Mouse (Mus musculus) ovary, postnatal 14 days (tissue): Measurements from ENCODE around the gene Anapc11.
"Not testable (repeated sequence)": the region's sequence is repeated elsewhere in the genome, so short reads cannot be mapped to it uniquely, and the experiment has no call there.

Experiments
- DNase-seq: peaks from one replicate; pipeline ENCODE4 v3.0.0; 2022; ENCODE audit warnings: low spot score

Anapc11 gene

GRCm38 (mm10) chr11:120575046-120575445, 23.2 kb upstream of the Anapc11 start:
- DNase-seq, result no peak

- DNase-seq, result no peak
Observed at GRCm38 (mm10) chr11:120575940-120576339, 22.3 kb upstream of the Anapc11 start.

DNA sequence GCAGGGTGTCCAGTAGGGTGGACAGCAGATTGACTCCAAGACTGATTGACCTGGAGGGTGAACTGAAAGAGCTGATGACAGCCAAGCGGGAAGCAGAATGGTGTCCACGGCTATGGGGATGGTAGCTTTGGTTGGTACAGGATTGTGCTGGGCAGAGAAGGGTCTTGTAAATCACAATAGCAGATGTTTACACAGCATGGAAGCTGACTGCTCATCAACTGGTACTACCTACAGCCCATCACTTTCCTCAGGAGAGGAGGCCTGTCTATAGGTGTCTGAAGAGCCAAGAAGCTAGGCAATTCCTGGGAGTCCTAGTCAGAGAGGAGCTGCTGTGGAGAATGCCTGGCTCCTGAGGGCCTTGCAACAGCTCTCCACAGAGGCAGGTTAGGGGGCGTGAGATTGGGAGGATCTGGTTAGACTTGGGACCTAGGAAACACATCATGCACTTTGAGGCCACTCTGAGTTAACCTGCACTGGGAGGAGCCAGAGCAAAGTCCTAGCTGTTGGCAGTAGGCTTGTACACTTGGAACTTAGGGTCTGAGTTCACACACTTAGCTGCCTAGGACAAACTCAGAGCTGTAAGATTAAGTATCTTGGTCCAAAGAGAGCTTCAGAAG, 21.7 kb upstream of the Anapc11 start:
- no peak for DNase-seq

GRCm38 (mm10) chr11:120577211-120578023, 20.8 kb upstream of the Anapc11 start:
- DNase-seq, result no peak

DNA sequence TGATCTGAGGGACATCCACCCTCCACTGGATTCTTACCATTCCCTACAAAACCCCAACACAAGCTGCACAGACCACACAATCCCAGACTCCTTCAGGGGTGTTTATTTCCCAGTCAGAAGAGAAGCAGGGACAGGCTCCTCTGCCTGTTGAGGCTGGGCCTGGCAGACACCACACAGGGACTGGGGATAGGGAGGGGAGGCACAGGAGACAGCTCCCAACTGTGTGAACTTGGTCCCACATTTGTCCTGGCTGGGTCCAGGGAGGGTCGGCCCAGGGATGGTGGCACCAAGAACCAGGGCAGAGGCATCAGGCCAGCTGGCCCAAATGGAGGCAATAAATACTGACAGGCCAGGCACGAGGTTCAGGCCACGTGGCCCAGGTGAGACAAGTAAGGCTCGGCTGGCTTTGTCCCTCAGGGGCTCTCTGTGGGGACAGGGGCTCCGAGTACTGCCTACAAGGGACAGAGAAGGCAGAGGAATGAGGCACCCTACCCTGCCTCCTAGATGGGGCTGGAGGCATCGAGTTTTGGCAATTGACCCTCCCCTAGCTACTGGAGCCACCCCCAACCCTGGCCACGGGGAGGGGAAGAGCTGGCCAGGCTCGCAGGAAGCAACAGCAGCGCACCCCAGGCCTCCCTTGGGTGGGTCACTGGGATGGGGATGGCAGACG, 20.1 kb upstream of the Anapc11 start:
- no peak for DNase-seq

- DNase-seq, result no peak
Observed at GRCm38 (mm10) chr11:120578694-120579243, 19.5 kb upstream of the Anapc11 start.

DNA sequence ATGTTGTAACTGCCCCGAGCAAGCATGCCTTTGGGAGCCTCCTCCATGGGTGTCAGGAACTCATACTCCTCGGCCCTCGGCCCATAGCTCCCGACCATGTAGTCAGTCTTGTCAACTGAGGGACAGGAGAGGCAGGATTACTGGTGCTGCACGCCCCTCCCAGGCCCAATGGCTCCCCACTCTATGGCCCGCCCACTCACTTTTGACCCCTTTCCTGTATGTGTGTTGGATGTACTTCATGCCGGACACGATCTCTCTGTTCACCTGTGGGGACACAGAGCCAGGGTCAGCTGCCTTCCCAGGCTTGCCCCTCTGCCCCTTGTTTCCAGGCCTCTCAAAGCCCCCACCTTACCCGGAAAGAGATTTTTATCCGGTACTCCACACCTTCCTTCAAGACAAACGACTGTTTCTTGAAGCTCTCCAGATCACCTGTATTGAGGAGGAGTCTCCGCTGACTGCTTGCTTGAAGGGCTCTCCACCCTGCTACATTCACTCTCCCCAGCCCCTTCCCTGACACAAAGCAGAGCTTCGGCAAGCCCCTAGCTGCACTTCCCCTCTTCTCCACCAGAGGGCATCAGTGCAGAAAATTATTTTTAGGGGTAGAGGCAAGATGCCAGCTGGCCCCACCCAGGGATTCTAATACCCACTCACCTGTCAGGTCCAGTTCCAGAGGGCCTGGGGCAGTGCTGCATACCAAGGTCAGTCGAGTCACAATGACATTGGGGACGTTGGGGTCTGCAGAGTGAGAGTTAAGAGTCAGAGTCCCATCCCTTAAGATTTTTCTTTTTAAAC, 18.7 kb upstream of the Anapc11 start:
- peak; percentile 63 for DNase-seq

- no peak for DNase-seq
Observed at GRCm38 (mm10) chr11:120580190-120580589, 18.0 kb upstream of the Anapc11 start.

- no peak for DNase-seq
Observed at GRCm38 (mm10) chr11:120580871-120581331, 17.3 kb upstream of the Anapc11 start.

DNA sequence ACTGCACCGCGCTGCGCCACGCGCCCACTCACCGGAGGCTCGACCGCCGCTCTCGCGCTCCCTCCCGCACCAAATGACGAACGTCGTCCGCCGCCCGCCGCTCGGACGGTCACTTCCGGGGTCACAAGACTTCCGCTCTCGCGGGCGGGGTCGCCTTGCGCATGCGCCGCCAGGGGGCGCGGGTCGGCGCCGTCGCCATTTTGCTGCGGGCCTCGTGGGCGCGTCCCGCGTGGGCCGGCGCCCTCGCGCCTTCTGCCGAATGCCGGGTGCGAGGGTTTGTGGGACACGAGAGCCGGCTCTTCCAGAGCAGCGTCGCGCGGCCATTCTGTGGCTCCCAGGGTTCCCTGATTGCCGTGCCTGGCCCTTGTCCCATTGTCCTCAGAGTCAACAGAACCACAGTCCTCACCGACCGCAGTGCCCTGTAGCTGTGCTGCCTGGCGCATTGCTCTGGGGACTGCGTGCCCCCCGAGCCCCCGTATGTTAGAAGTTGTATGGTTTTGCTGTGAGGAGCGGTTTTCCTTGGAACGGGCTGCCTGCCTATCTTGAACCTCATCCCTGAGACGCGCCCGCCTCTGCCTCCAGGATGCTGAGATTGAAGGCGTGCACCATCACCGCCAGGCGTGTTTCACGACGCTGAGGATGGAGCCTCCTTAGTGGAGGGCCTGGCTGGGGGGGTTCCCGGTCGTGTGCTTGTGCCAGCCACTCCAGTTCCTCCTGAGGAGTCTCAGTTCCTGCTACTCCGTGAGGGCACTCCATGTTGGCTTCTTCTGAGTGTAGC, 16.5 kb upstream of the Anapc11 start, which contains the start of gene Arhgdia:
Gene Arhgdia (minus strand): TSS at position 135 of the 778 bp plus-strand sequence.
- peak; percentile 86 for DNase-seq

GRCm38 (mm10) chr11:120582268-120582981, 15.8 kb upstream of the Anapc11 start:
- DNase-seq, result no peak

- not testable (repeated sequence) for DNase-seq
Observed at GRCm38 (mm10) chr11:120582982-120583293, 15.3 kb upstream of the Anapc11 start.

GRCm38 (mm10) chr11:120583937-120584336, 14.3 kb upstream of the Anapc11 start:
- no peak for DNase-seq

- DNase-seq, result no peak
Observed at GRCm38 (mm10) chr11:120588531-120588930, 9.7 kb upstream of the Anapc11 start.

DNA sequence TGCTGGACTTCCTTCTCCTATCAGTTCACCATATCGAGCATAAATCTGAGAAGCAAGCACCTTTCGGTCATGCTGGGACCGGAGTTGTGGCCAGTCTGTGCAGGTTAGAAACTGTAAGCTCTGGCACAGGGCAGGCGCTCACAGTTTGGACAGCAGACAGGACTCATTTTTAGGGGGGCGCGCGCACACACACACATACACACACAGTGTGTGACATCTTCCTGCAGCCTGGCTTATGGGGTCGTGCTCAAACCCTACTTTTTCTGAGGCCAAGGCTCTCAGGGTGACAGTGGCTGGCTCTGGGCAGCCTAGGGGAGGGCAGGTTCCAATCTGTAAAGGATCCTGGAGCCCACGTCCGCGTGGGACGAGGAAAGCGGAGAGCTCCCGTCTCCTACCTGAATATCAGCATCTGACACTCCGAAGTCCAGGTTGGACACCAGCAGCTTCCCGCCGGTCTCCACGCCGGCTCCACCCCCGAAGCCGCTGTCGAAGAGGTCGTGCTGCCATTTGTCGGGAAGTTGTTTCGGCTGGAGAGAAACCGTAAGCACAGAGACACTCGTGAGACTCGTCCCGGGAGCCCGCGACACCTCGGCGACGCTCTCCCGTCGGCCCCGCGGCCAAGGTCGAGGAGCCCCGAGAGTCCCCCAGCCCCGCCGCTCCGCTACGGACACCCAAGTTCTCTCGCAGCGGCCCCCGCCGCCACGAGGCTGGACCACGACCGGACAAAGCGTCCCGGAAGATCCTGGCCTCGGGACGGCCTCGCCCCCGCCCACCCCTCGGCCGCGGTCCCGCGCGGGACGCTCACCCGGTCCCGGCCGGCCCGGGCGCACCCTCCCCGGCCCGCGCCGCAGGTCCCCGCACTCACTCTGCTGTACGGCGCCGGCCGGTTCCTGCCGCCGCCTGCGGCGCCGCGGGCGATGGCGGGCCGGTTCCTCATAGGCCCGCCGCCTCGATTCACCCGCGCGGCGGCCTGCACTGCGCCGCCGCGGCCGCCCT, 683 bp upstream of the Anapc11 start:
- DNase-seq, result no peak

GRCm38 (mm10) chr11:120598990-120599549, 849 bp downstream of the Anapc11 start:
- no peak for DNase-seq

DNA sequence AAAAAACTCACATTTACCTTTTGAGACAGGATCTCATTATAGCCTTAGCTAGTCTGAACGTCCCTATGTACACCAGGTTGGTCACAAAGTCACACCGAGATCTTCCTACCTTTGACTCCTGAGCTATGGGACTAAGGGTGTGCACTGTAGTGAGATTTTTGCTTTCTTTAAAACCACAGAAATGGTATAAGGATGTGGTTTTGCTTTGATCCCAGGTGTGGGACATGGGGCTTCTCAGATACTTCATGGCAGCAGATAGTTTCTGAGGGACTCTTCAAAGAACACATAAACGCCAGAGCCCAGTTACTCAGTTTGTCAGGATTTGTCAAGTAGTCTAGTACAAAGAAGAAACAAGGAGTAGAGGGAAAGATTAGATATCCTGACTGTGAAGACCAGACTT, 2.5 kb downstream of the Anapc11 start:
- no peak for DNase-seq

DNA sequence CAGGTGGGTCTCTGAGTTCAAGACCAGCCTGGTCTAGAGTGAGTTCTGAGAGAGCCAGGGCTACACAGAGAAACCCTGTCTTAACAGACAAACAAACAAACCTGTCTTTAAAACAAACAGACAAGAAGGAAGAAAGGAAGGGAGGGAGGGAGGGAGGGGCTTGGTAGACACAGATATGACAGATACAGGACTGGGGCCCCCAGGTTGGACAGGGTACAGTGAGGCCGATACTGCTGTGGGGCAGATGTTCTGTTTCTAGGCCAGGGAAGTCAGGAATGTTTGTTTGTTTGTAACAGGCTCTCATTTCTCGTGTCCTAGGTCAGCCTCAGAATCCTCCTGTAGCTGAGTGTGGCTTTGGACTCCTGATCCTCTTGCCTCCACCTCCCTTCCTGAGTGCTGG, 5.3 kb downstream of the Anapc11 start:
- DNase-seq, result no peak

DNA sequence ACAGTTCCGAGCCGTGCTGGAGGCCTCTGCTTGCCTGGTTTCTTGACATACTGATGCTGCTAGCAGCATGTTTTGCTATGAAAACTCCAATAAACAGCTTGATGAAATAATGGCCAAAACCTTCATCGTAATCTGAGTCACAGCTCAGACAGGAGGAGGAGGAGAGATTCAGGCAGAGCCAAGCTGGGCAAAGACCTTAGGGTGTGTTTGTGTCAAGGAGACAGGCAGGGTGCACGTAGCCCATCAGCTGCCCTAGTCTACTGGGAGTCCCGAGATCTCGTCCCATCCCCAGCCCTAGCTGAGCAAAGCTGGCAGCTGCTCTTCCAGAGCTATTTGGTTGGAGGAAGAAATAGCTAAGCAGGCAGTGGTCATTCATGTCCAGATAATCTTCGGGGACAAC, 7.4 kb downstream of the Anapc11 start:
- DNase-seq, result no peak
